Mouse (Mus musculus) gastrocnemius, postnatal 14 days (tissue): Measurements from ENCODE around the gene Fgfr2. TPM values are rescaled to one million over a fixed set of nuclear protein-coding genes. Genes with fewer than 3 reads are reported as not detected.

Source experiments
- DNase-seq: peaks from one replicate; pipeline ENCODE4 v3.0.0; 2021; ENCODE audit warnings: mixed read lengths
- intact Hi-C: fragments of 180-260 bp; cut with DNase I; formaldehyde crosslinking; loops from one replicate; pipeline ENCODE4 v1.15.1; 2025; ENCODE audit warnings: low total_unique reads
- total RNA-seq, 2 experiments: library from RNA; stranded (reverse); gene quantifications; 2 replicates each; pipeline ENCODE4 v1.2.3; 2021

Gene Fgfr2
- total RNA-seq, 2 experiments from 2014 or later = 1.2 to 1.8 TPM

- no peak for DNase-seq
- intact Hi-C loops = loop anchor here (5.0 kb wide), 1 partner anchor 65 kb away; the partner anchor contains the start of genes Ctbp2 and Fgfr2
These were observed 66.2 kb downstream of the Fgfr2 start for GRCm38 (mm10) chr7:133056924-133057323.

- no peak for DNase-seq
- intact Hi-C loops = no loop called here
These were observed 68.7 kb downstream of the Fgfr2 start for GRCm38 (mm10) chr7:133054486-133054885.

GRCm38 (mm10) chr7:133053757-133054156 is 69.4 kb downstream of the Fgfr2 start:
- intact Hi-C loops = no loop called here
- no peak for DNase-seq

- intact Hi-C loops = no loop called here
- DNase-seq = peak; percentile 49
These were observed 70.3 kb downstream of the Fgfr2 start for GRCm38 (mm10) chr7:133052819-133053218.

GRCm38 (mm10) chr7:133050681-133051080 is 72.5 kb downstream of the Fgfr2 start:
- intact Hi-C loops = no loop called here
- DNase-seq = no peak

- intact Hi-C loops = no loop called here
- no peak for DNase-seq
These were observed 75.0 kb downstream of the Fgfr2 start for GRCm38 (mm10) chr7:133048085-133048630.

GRCm38 (mm10) chr7:133047287-133047686 is 75.9 kb downstream of the Fgfr2 start:
- DNase-seq = peak; percentile 65
- intact Hi-C loops = no loop called here

- intact Hi-C loops = no loop called here
- no peak for DNase-seq
These were observed 78.4 kb downstream of the Fgfr2 start for GRCm38 (mm10) chr7:133044721-133045120.

- intact Hi-C loops = no loop called here
- DNase-seq = no peak
These were observed 81.4 kb downstream of the Fgfr2 start for GRCm38 (mm10) chr7:133041784-133042183.

- intact Hi-C loops = no loop called here
- no peak for DNase-seq
These were observed 82.3 kb downstream of the Fgfr2 start for GRCm38 (mm10) chr7:133040688-133041345.

GRCm38 (mm10) chr7:133039556-133040255 is 83.4 kb downstream of the Fgfr2 start:
- no peak for DNase-seq
- intact Hi-C loops = loop anchor here (10.0 kb wide), 1 partner anchor 75 kb away; no protein-coding TSS in a partner anchor

- intact Hi-C loops = loop anchor here (10.0 kb wide), 1 partner anchor 77 kb away; no protein-coding TSS in a partner anchor
- no peak for DNase-seq
These were observed 85.5 kb downstream of the Fgfr2 start for GRCm38 (mm10) chr7:133037618-133038017.

GRCm38 (mm10) chr7:133037217-133037616 is 85.9 kb downstream of the Fgfr2 start:
- intact Hi-C loops = loop anchor here (10.0 kb wide), 1 partner anchor 78 kb away; no protein-coding TSS in a partner anchor
- DNase-seq = no peak

GRCm38 (mm10) chr7:133035901-133036300 is 87.2 kb downstream of the Fgfr2 start:
- intact Hi-C loops = loop anchor here (10.0 kb wide), 1 partner anchor 79 kb away; no protein-coding TSS in a partner anchor

GRCm38 (mm10) chr7:133032589-133033203 is 90.5 kb downstream of the Fgfr2 start:
- peak; percentile 48 for DNase-seq
- intact Hi-C loops = loop anchor here (10.0 kb wide), 1 partner anchor 82 kb away; no protein-coding TSS in a partner anchor

More at GRCm38 (mm10) chr7:133035901-133036300, 87.2 kb downstream of the Fgfr2 start:
- DNase-seq = no peak

GRCm38 (mm10) chr7:133029496-133030047 is 93.6 kb downstream of the Fgfr2 start:
- DNase-seq = no peak
- intact Hi-C loops = loop anchor here (10.0 kb wide), 1 partner anchor 85 kb away; no protein-coding TSS in a partner anchor

GRCm38 (mm10) chr7:133029004-133029403 is 94.1 kb downstream of the Fgfr2 start:
- intact Hi-C loops = no loop called here
- no peak for DNase-seq

GRCm38 (mm10) chr7:133027930-133028329 is 95.2 kb downstream of the Fgfr2 start:
- intact Hi-C loops = no loop called here
- DNase-seq = no peak

- intact Hi-C loops = no loop called here
- DNase-seq = no peak
These were observed 98.5 kb downstream of the Fgfr2 start for GRCm38 (mm10) chr7:133024694-133025093.
